Mouse (Mus musculus) embryonic facial prominence, embryonic 12.5 days (tissue): Measurements from ENCODE around the gene Zfp473. TPM values are rescaled to one million over a fixed set of nuclear protein-coding genes. Genes with fewer than 3 reads are reported as not detected.

Source experiments
- ATAC-seq: fragments of 200-750 bp; cut with Nextera tagmentation; 2 replicates; pipeline ENCODE4 v1.8.0; 2017; ENCODE audit not compliant: insufficient number of reproducible peaks, insufficient read depth, low FRiP score, low TSS enrichment
- H3K27ac ChIP-seq: fragments of 300-500 bp; sonication (generic); 2 replicates; pipeline ENCODE4 v1.5.1; 2016; ENCODE audit warnings: mild to moderate bottlenecking
- H3K27me3 ChIP-seq: fragments of 300-500 bp; sonication (generic); 2 replicates; pipeline ENCODE4 v1.6.1; 2016; ENCODE audit warnings: mild to moderate bottlenecking, moderate library complexity
- H3K36me3 ChIP-seq: fragments of 300-500 bp; sonication (generic); 2 replicates; pipeline ENCODE4 v1.6.1; 2016; ENCODE audit warnings: mild to moderate bottlenecking
- H3K4me1 ChIP-seq: fragments of 300-500 bp; sonication (generic); 2 replicates; pipeline ENCODE4 v1.6.1; 2016
- H3K4me2 ChIP-seq: fragments of 300-500 bp; sonication (generic); replicated peaks from 2 replicates; pipeline ENCODE4 v1.6.1; 2016; ENCODE audit warnings: mild to moderate bottlenecking, moderate library complexity
- H3K4me3 ChIP-seq: fragments of 300-500 bp; sonication (generic); 2 replicates; pipeline ENCODE4 v1.5.1; 2016; ENCODE audit warnings: mild to moderate bottlenecking
- H3K9ac ChIP-seq: fragments of 300-500 bp; sonication (generic); 2 replicates; pipeline ENCODE4 v1.6.1; 2016; ENCODE audit warnings: mild to moderate bottlenecking, moderate library complexity
- H3K9me3 ChIP-seq: fragments of 300-500 bp; sonication (generic); 2 replicates; pipeline ENCODE4 v1.6.1; 2016; ENCODE audit warnings: mild to moderate bottlenecking, moderate library complexity
- WGBS: fragments of 180-500 bp; shearing (Covaris S2); methylation state at CpG from one replicate; pipeline ENCODE4 v1.1.7; 2016; 5-methylcytosine and 5-hydroxymethylcytosine counted together
- polyA plus RNA-seq: library from polyadenylated mRNA; unstranded; fragments of >200 nt; fragmentation: Nextera tagmentation; extraction: Ambion mirVana; gene quantifications from 2 replicates; pipeline ENCODE4 v1.2.1, GENCODE M21; 2016

Gene Zfp473
- polyA plus RNA-seq, 1 experiment from 2014 or later: 2.3 TPM

- no peak overlapping the region for H3K27ac ChIP-seq
- H3K4me3 ChIP-seq: no peak overlapping the region
- H3K27me3 ChIP-seq: 0 out of 2 replicates have a peak, but pooled peaks cover 6% of the 10 kb centered on the region
- no peaks in the 10 kb centered on the region for H3K9me3 ChIP-seq
- no peak overlapping the region for H3K9ac ChIP-seq
- H3K4me2 ChIP-seq: no peak overlapping the region
- ATAC-seq: no peak
- H3K36me3 ChIP-seq: no peaks in the 10 kb centered on the region
- WGBS: 71% methylated on average over 10 of the region's 10 CpGs
- H3K4me1 ChIP-seq: peaks cover 11% of the 10 kb centered on the region; the same call in 1 of the 2 replicates
Measured at GRCm38 (mm10) chr7:44693427-44694175, 57.2 kb downstream of the Zfp473 start.

- Histone ChIP-seq H3K9ac (no peak overlapping the region), H3K27me3 (0 out of 2 replicates have a peak, but pooled peaks cover 2% of the 10 kb centered on the region), H3K4me1 (no peaks in the 10 kb centered on the region), H3K4me3 (no peak overlapping the region), H3K4me2 (no peak overlapping the region), H3K27ac (no peak overlapping the region), H3K36me3 (no peaks in the 10 kb centered on the region), H3K9me3 (no peaks in the 10 kb centered on the region)
- 93% methylated on average over 7 of the region's 7 CpGs for WGBS
- ATAC-seq: no peak
Measured at GRCm38 (mm10) chr7:44689331-44689730, 61.5 kb downstream of the Zfp473 start.

- H3K4me3 ChIP-seq: no peak overlapping the region
- no peak overlapping the region for H3K4me2 ChIP-seq
- 0 out of 2 replicates have a peak, but pooled peaks cover 2% of the 10 kb centered on the region for H3K27me3 ChIP-seq
- ATAC-seq: no peak
- WGBS: 76% methylated on average over 3 of the region's 3 CpGs
- no peaks in the 10 kb centered on the region for H3K4me1 ChIP-seq
- H3K9ac ChIP-seq: no peak overlapping the region
- no peaks in the 10 kb centered on the region for H3K36me3 ChIP-seq
- H3K9me3 ChIP-seq: no peaks in the 10 kb centered on the region
- no peak overlapping the region for H3K27ac ChIP-seq
Measured at GRCm38 (mm10) chr7:44688890-44689289, 62.0 kb downstream of the Zfp473 start.

GRCm38 (mm10) chr7:44685531-44686402, 65.1 kb downstream of the Zfp473 start:
- Histone ChIP-seq H3K4me2 (no peak overlapping the region), H3K36me3 (no peaks in the 10 kb centered on the region), H3K9ac (no peak overlapping the region), H3K27ac (no peak overlapping the region), H3K4me1 (no peaks in the 10 kb centered on the region), H3K27me3 (no peaks in the 10 kb centered on the region), H3K4me3 (no peak overlapping the region), H3K9me3 (no peaks in the 10 kb centered on the region)
- no peak for ATAC-seq
- WGBS: 64% methylated on average over 16 of the region's 17 CpGs

GRCm38 (mm10) chr7:44683656-44684055, 67.2 kb downstream of the Zfp473 start:
- H3K27me3 ChIP-seq: no peaks in the 10 kb centered on the region
- no peak overlapping the region for H3K9ac ChIP-seq
- H3K36me3 ChIP-seq: no peaks in the 10 kb centered on the region
- no peaks in the 10 kb centered on the region for H3K4me1 ChIP-seq
- H3K4me3 ChIP-seq: no peak overlapping the region
- WGBS: 74% methylated on average over 8 of the region's 8 CpGs
- ATAC-seq: no peak
- no peak overlapping the region for H3K27ac ChIP-seq
- no peaks in the 10 kb centered on the region for H3K9me3 ChIP-seq
- no peak overlapping the region for H3K4me2 ChIP-seq

Other genes with a start within 250 kb of the Zfp473 start
- gene Mybpc2, start 226.4 kb downstream of the Zfp473 start, polyA plus RNA-seq: 0.06 TPM in 2 replicates
- 0.10 TPM in 1 of 2 replicates, not detected in the other for gene Spib, start 219.0 kb downstream of the Zfp473 start, polyA plus RNA-seq
- 125 and 130 TPM in 2 replicates for gene Pold1, start 202.2 kb downstream of the Zfp473 start, polyA plus RNA-seq
- 68.1 and 68.6 TPM in 2 replicates for gene Nr1h2, start 197.1 kb downstream of the Zfp473 start, polyA plus RNA-seq
- 1.1 and 1.3 TPM in 2 replicates for gene Napsa, start 178.7 kb downstream of the Zfp473 start, polyA plus RNA-seq
- 0.70 and 0.79 TPM in 2 replicates for gene Kcnc3, start 160.4 kb downstream of the Zfp473 start, polyA plus RNA-seq
- 6.5 and 6.8 TPM in 2 replicates for gene Myh14, start 80.2 kb downstream of the Zfp473 start, polyA plus RNA-seq
- not detected in 2 replicates for gene Izumo2, start 42.3 kb downstream of the Zfp473 start, polyA plus RNA-seq
- gene Vrk3, start 2.6 kb downstream of the Zfp473 start, polyA plus RNA-seq: 36.4 and 36.7 TPM in 2 replicates
- 102 and 104 TPM in 2 replicates for gene Nup62, start 65.0 kb upstream of the Zfp473 start, polyA plus RNA-seq
- 1.2 and 2.5 TPM in 2 replicates for gene Il4i1, start 65.3 kb upstream of the Zfp473 start, polyA plus RNA-seq
- 5.3 and 5.8 TPM in 2 replicates for gene Atf5, start 65.6 kb upstream of the Zfp473 start, polyA plus RNA-seq
- gene Akt1s1, start 97.9 kb upstream of the Zfp473 start, polyA plus RNA-seq: 116 and 120 TPM in 2 replicates
- gene Tbc1d17, start 98.0 kb upstream of the Zfp473 start, polyA plus RNA-seq: 94.3 and 105 TPM in 2 replicates
- gene Pnkp, start 106.1 kb upstream of the Zfp473 start, polyA plus RNA-seq: 29.0 and 30.4 TPM in 2 replicates
- gene Ptov1, start 118.7 kb upstream of the Zfp473 start, polyA plus RNA-seq: 696 and 750 TPM in 2 replicates
- 113 and 123 TPM in 2 replicates for gene Med25, start 141.7 kb upstream of the Zfp473 start, polyA plus RNA-seq
- gene Fuz, start 145.0 kb upstream of the Zfp473 start, polyA plus RNA-seq: 22.4 and 23.3 TPM in 2 replicates
- 76.3 and 84.7 TPM in 2 replicates for gene Ap2a1, start 178.4 kb upstream of the Zfp473 start, polyA plus RNA-seq
- 0.11 and 0.19 TPM in 2 replicates for gene Tsks, start 192.2 kb upstream of the Zfp473 start, polyA plus RNA-seq
- gene Cpt1c, start 223.8 kb upstream of the Zfp473 start, polyA plus RNA-seq: 32.9 and 35.6 TPM in 2 replicates
- 660 and 677 TPM in 2 replicates for gene Prmt1, start 235.5 kb upstream of the Zfp473 start, polyA plus RNA-seq
- 93.3 and 95.7 TPM in 2 replicates for gene Irf3, start 246.6 kb upstream of the Zfp473 start, polyA plus RNA-seq
- gene Bcl2l12, start 247.7 kb upstream of the Zfp473 start, polyA plus RNA-seq: 79.9 and 83.5 TPM in 2 replicates